Mouse (Mus musculus): ENCODE data around the gene Ncbp1. TPM values are rescaled to one million over a fixed set of nuclear protein-coding genes. Genes with fewer than 3 reads are reported as not detected.

Ncbp1 gene
- 4.8 and 5.1 TPM in 2 replicates for polyA plus RNA-seq (2012; rRNA removed; ENCODE audit: low replicate concordance)

DNA sequence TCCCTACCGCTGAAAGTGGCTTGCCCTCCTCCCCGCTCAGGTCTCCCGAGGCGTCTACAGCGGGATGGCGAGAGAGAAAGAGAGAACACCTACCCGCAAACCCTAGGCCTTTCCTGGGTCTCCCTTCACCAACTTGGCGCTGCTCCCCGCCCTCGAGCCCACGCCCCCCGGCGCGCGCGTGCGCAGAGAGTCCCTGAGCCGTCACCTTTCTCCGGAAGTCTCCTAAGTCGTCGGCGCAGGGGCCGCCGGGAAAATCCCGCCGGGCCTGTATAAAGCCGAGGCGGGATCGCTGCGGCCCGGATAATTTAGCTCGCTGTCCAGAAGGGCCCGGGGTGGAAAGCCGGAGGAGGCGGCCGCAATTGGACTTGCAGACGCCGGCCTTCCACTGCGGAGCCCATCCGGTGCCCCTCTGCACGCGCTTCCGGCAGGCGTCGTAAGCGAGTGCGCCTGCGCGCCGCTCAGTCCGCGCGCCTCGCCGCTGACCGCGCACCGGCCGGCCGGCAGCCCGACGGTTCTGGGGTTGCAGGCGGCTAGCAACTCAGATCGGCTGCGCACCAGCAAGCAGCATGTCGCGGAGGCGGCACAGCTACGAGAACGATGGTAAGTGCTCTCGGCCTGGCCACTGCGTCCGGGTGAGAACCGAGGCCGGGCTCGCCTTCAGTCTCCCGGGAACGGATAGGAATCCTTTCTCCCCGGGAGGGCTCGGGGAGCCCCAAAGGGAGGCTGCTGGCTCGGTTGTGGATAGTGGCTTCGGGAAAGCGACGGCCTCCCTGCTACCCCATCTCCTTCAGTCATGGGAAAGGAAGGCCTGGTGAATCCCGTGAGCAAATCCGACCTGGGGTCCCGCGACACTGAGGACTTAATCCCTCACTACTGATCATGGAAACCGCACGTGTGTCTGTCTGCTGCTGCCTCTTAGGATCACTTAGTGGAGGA lies at the start of gene Ncbp1, which contains the start of gene Tstd2:
Gene Ncbp1, plus strand, starts transcription at position 327 of the 936 bp plus-strand sequence.
Gene Tstd2, minus strand, starts transcription at position 408 of the 936 bp plus-strand sequence.

DNA sequence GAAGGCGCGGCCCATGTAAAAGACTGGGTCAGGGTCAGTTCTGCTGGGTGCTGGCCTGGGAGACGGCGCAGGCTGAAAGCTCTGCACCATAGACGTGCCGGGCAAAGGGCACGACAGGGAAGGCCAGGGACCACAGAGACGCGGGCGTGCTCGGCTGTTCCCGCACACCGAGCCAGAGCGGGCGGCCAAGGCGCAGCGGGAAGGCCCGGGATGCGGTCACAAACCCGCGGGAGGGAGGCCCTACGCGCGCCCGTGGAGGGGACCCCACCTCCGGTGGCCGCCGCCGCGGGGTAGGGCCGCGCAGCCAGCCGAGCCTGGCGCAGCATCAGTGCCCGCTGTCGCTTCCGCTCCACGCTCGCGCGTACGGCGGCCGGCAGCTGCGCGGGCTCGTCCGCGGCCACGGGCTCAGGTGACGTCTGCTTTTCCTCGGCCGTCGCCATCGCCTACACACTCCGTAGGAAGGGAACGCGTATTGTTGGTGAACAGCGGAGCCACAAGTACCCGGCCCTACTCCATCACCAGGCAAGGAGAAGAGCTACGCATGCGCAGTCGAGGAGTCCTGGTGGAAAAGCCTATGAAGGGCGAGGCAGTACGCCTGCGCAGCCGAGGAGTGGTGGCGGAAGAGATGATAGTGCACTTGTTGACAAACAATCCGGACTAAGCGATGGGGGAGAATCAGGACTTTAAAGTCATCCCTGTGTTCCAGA lies 57.5 kb downstream of the Ncbp1 start, which contains the start of gene Xpa:
Gene Xpa, minus strand, starts transcription at position 531 of the 707 bp plus-strand sequence.

Other genes starting within 250 kb of the Ncbp1 start
- gene Ccdc180, start 248.3 kb upstream of the Ncbp1 start, polyA plus RNA-seq (2012; rRNA removed; ENCODE audit: low replicate concordance): not detected in 2 replicates
- 7.2 and 15.6 TPM in 2 replicates for gene Tdrd7, start 173.3 kb upstream of the Ncbp1 start, polyA plus RNA-seq (2012; rRNA removed; ENCODE audit: low replicate concordance)
- gene Tmod1, start 99.7 kb upstream of the Ncbp1 start, polyA plus RNA-seq (2012; rRNA removed; ENCODE audit: low replicate concordance): 0.98 and 1.9 TPM in 2 replicates
- 4.6 and 7.2 TPM in 2 replicates for gene Tstd2, start 81 bp downstream of the Ncbp1 start, polyA plus RNA-seq (2012; rRNA removed; ENCODE audit: low replicate concordance)
- 16.4 and 55.7 TPM in 2 replicates for gene Xpa, start 57.7 kb downstream of the Ncbp1 start, polyA plus RNA-seq (2012; rRNA removed; ENCODE audit: low replicate concordance)
- gene Foxe1, start 205.0 kb downstream of the Ncbp1 start, polyA plus RNA-seq (2012; rRNA removed; ENCODE audit: low replicate concordance): 0.08 TPM in 1 of 2 replicates, not detected in the other

Measured in duodenum, adult 2 months (tissue).